Mouse (Mus musculus) heart, adult 11 months (tissue): ENCODE data around the gene Csf2rb2.
A peak's percentile ranks its signal among the peaks of the same experiment; 100 is the strongest.
"Not testable (repeated sequence)": the region's sequence is repeated elsewhere in the genome, so short reads cannot be mapped to it uniquely, and the experiment has no call there.

Source experiments
- DNase-seq: peaks from one replicate; pipeline ENCODE4 v3.0.0; 2022

Csf2rb2 gene

DNA sequence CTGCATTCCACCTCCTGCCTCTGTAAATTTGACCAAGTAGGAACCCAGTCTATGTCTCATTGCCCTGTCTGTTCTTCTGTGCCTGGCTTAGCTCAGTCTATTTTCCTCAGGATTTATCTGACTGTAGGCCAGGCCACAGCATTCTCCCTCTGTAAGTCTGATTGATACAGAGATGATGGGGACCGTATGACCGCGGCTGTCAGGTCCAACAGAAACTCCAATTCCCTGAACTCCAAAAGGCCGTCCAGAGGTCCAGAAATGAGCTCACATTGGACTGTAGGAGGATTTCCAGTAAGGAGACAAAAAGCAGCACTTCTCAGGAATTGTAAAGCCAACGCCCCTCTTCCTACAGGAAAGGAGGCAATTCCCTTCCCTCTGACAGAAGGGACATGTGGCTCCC lies 8.1 kb upstream of the Csf2rb2 start:
- peak; percentile 93 for DNase-seq

GRCm38 (mm10) chr15:78312421-78313233 lies 7.1 kb upstream of the Csf2rb2 start:
- peak; percentile 95 for DNase-seq

DNA sequence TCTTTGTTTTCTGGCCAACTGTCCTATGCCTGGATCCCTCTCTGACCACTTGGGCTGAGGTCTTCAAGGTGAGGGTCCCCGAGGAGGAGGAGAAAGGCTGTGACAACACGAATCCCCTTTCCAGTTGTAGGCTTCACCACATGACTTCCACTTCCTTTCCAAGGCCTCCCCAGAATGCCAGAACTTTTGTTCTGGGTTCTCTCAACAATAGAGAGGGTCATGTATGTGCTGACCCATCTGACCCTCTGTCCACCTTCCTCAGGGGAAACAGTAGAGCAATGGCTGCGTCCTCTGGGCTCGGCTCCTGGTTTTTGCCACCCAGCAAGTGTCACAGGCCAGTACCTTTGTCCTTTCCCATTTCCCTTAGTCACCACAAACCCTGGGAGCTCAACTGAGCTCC lies 5.5 kb upstream of the Csf2rb2 start:
- peak; percentile 92 for DNase-seq

- DNase-seq = peak; percentile 90
Observed at GRCm38 (mm10) chr15:78309865-78310264, 4.3 kb upstream of the Csf2rb2 start.

GRCm38 (mm10) chr15:78303665-78304233 lies 1.8 kb downstream of the Csf2rb2 start:
- DNase-seq = no peak

GRCm38 (mm10) chr15:78302718-78303117 lies 2.8 kb downstream of the Csf2rb2 start:
- no peak for DNase-seq

DNA sequence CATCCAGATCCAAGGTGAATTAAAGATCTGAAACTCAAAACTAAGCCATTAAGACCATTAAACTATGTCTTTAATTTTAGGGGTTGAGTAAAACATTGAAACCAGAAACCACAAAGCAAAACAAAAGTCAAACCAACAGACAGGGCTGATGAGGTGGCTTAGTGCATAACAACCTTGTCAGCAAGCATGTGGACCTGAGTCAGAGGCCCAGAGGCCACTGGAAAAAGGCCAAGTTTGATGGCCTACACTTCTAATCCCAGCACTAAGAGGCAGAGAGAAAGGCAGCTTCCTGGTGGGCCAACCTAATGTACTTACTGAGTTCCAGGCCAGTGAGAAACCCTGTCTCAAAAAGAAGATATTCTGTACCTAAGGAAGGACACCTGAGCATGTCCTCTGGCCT lies 4.7 kb downstream of the Csf2rb2 start:
- no peak for DNase-seq

- no peak for DNase-seq
Observed at GRCm38 (mm10) chr15:78299641-78300040, 5.9 kb downstream of the Csf2rb2 start.

- DNase-seq = no peak
Observed at GRCm38 (mm10) chr15:78298558-78298957, 7.0 kb downstream of the Csf2rb2 start.

DNA sequence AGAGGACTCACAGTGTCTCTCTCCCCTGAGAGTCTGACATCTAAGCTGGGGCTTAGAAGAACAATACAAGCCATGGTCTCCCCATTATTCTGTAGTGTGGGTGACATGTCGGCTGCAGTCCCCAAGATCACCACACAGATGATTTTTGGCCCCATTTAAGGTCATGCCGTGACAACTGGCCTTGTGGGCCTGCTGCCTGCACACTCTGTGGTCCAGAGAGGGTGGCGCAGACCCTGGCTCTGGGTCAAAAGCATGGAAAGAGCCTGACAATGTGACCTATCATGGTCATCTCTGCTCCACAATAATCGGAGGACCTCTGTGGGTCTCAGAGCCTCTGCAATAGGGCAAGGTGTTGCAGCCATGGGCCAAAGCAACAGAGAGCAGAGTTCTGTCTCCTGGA lies 11.8 kb downstream of the Csf2rb2 start:
- no peak for DNase-seq

GRCm38 (mm10) chr15:78293228-78293627 lies 12.3 kb downstream of the Csf2rb2 start:
- peak; percentile 96 for DNase-seq

DNA sequence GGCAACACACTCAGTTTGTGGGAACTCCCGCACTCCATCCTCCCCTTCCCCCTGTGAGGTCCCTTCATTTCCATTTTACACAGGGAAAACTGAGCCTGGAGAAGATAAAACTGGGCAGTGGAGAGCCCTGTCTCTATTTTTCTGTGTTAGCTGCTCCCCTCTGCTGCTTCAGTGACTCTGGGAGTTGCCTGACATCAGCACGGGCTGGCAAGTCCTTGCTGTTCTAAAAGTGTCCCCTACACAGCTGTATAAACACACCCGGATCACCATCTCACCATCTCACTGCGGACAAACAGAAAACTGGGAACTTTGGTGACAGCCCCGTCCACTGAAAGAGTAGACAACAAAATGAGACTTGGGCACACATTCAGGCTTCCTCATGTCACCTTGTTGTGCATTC lies 15.7 kb downstream of the Csf2rb2 start:
- DNase-seq = not testable (repeated sequence)

- DNase-seq = peak; percentile 91
Observed at GRCm38 (mm10) chr15:78287941-78288340, 17.6 kb downstream of the Csf2rb2 start.

- DNase-seq = no peak
Observed at GRCm38 (mm10) chr15:78278308-78278707, 27.2 kb downstream of the Csf2rb2 start.

DNA sequence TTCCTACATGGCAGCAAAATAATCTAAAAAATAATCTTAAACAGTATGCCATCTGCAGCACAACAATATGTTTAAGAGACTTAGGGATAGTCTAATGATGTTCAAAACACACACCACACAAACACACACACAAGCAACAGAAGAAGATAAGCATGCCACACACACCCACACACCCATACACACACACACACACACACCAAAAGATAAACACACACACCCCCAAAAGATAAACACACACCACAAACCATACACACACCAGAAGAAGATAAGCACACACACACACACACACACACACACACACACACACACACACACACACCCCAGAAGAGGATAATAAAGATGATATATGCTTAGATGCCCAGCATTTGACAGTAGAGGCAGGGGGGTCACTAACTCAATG lies 34.3 kb downstream of the Csf2rb2 start:
- DNase-seq = no peak

- no peak for DNase-seq
Observed at GRCm38 (mm10) chr15:78267865-78268264, 37.7 kb downstream of the Csf2rb2 start.

DNA sequence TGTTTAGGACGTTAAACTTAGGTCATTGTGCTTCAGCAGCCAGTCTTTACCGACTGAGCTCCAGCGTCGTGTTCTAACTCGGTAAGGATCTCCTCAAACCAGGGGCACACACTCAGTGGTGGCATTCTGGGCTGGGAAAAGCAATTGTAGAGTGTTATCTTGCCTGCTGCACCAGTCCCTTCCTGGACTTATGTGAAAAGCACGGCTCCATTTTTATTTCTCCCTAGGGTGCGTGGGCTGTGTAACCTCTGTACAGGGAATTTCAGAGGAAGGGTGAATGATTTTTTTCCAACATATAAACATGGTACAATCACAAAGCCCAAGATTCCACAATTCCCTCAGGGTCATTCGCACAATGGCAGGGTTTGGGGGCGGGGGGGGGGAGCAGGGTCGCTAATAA lies 38.1 kb downstream of the Csf2rb2 start:
- DNase-seq = peak; percentile 93

- DNase-seq = no peak
Observed at GRCm38 (mm10) chr15:78263286-78263685, 42.2 kb downstream of the Csf2rb2 start.

- DNase-seq = no peak
Observed at GRCm38 (mm10) chr15:78260668-78261333, 44.7 kb downstream of the Csf2rb2 start.

DNA sequence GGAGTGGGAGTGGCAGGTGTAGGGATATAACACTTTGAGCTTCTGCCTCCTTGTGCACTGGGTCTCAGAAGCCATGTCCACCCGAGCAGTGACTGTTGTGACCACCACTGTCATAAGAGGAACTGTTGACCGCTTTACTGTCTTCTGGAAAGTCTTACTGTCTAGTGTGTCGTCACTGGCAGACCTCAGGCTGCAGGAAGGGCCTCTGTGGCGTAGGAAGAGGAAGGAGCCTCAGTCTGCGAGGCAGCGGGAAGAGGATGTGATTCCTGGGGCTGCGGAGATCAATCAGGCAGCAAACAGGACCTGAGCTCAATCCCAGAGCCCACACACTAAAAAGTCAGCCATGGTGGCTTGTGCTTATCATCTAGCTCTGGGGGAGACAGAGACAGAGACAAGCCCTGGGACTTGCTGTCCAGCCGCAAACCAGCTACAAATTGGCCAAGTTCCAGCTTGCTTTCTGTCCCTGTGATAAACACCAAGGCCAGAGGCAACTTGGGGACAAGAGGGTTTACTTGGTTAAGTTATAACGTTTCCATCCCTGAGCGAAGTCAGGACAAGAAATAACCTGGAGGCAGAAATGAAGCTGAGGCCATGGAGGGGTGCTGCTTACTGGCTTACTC lies 47.2 kb downstream of the Csf2rb2 start:
- DNase-seq = peak; percentile 98

- DNase-seq = peak; percentile 95
Observed at GRCm38 (mm10) chr15:78257326-78258050, 48.0 kb downstream of the Csf2rb2 start.

DNA sequence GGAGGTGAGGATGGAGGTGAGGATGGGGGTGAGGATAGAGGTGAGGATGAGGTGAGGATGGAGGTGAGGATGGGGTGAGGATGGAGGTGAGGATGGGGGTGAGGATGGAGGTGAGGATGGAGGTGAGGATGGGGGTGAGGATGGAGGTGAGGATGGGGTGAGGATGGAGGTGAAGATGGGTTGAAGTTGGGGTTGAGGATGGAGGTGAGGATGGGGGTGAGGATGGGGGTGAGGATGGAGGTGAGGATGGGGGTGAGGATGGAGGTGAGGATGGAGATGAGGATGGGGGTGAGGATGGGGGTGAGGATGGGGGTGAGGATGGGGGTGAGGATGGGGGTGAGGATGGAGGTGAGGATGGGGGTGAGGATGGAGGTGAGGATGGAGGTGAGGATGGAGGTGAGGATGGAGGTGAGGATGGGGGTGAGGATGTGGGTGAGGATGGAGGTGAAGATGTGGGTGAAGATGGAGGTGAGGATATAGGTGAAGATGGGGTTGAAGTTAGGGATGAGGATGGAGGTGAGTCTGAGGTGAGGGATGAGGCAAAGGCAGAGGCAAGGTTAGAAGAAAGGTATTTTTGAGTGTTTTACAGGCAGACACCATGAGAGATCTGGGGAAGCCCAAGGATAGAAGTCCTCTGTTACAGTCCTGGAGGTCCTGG lies 48.8 kb downstream of the Csf2rb2 start:
- not testable (repeated sequence) for DNase-seq
